10 mouse cellular contexts compared by ENCODE assay signal in the genomic region with DNA sequence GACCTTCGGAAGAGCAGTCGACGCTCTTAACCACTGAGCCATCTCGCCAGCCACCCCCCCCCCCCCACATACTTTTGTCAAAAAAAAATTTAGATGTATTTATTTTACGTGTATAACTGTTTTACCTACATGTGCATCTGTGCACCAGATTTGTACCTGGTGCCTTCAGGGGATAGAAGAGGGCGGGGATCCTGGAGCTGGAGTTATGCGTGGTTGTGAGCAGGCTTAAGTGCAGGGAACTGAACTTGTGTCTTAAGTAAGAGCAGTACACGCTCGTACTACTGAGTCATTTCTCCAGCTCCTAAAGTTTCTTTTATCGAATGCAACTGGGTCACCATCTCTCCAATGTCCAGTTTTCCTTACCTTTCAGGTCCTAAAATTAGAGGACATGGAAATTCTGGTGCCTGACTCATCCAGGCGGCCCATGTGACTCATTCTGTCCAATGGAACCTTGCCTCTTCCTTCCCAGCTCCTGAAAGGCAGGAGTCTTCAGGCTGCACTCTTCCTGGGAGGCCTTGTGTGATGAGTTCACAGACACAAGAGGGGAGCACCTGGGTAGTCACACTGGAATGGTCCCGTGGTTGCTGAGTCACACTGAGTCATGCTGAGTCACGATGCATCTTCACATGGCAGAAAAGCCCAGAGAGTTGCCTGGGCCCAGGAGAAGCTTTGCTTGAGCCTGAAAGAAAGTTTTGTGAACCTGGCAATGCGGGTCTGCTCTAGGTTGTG. TPM values are rescaled to one million over a fixed set of nuclear protein-coding genes. Genes with fewer than 3 reads are reported as not detected.
DNase-seq lines count a peak whose midpoint lies in the region; ATAC-seq and TF ChIP-seq lines count a peak whose summit lies in the region.
"Had no signal": no experiment of that assay in that cellular context is flagged by ENCODE, and none has a peak within 500 bp of the region (broad histone marks: within the 10 kb centered on the region; RNA-seq: fewer than 3 reads in every experiment).

No protein-coding gene starts in this region.

- H3K4me3 ChIP-seq in lung, embryonic 14.5 days (ENCODE audit: low read depth, low read length): no peak overlapping the region
- H3K4me3 ChIP-seq in lung, adult 2 months (replicated peaks; ENCODE audit: extremely low read depth, low read depth, low read length): no peak overlapping the region
- no peak overlapping the region for H3K4me3 ChIP-seq in bone marrow macrophage, adult 2 months (ENCODE audit: insufficient read depth, low read length)
- H3K4me3 ChIP-seq in myocyte: no peak overlapping the region
- H3K4me3 ChIP-seq in embryonic facial prominence, embryonic 10.5 days: no peak overlapping the region

- H3ac ChIP-seq in myocyte (ENCODE audit: control insufficient read depth, insufficient read length): no peak overlapping the region

- ATAC-seq in lung, embryonic 14.5 days (ENCODE audit: insufficient read depth): peak; percentile 65
- ATAC-seq in megakaryocyte, adult 5-6 weeks (ENCODE audit: poor library complexity, severe bottlenecking): no peak

- no peaks in the 10 kb centered on the region for H3K36me3 ChIP-seq in lung, embryonic 14.5 days (ENCODE audit: insufficient read depth)
- H3K36me3 ChIP-seq in myocyte (ENCODE audit: control insufficient read depth, insufficient read depth): no peaks in the 10 kb centered on the region
- no peaks in the 10 kb centered on the region for H3K36me3 ChIP-seq in embryonic facial prominence, embryonic 10.5 days (replicated peaks)

- DNase-seq in lung, embryonic 14.5 days: peak; percentile 18
- no peak for DNase-seq in lung, adult 2 months
- peak; percentile 76 for DNase-seq in MN1 (ENCODE audit: low spot score)
- no peak for DNase-seq in cerebellum, postnatal 14 days
- DNase-seq in embryonic facial prominence, embryonic 10.5 days (ENCODE audit: low spot score): no peak
- DNase-seq: embryo, embryonic 11 days; kidney, adult 9 months had no signal

- no peaks in the 10 kb centered on the region for H3K79me2 ChIP-seq in myocyte (ENCODE audit: control insufficient read depth, insufficient read depth)

- no peak for TF ChIP-seq POLR2A in lung, adult 2 months (IDR thresholded peaks at IDR 0.05; ENCODE audit: borderline replicate concordance, extremely low read depth, low read depth, low read length)
- TF ChIP-seq POLR2A in bone marrow macrophage, adult 2 months (IDR thresholded peaks at IDR 0.05; ENCODE audit: borderline replicate concordance, low read depth, low read length): no peak
- no peak for TF ChIP-seq POLR2A in myocyte (IDR thresholded peaks at IDR 0.05; ENCODE audit: insufficient read length, low read depth)

- H3K4me1 ChIP-seq in lung, embryonic 14.5 days (ENCODE audit: insufficient read depth): no peaks in the 10 kb centered on the region
- H3K4me1 ChIP-seq in lung, adult 2 months (ENCODE audit: control insufficient read depth, insufficient read depth, low read length): no peaks in the 10 kb centered on the region
- H3K4me1 ChIP-seq in bone marrow macrophage, adult 2 months (ENCODE audit: control insufficient read depth, insufficient read depth, low read length): peaks cover 15% of the 10 kb centered on the region
- H3K4me1 ChIP-seq in embryonic facial prominence, embryonic 10.5 days: no peaks in the 10 kb centered on the region

- no peak overlapping the region for H3K27ac ChIP-seq in lung, embryonic 14.5 days (ENCODE audit: low read depth)
- H3K27ac ChIP-seq in bone marrow macrophage, adult 2 months (ENCODE audit: insufficient read depth, low read depth, low read length): peak overlapping the region; percentile 31
- no peak overlapping the region for H3K27ac ChIP-seq in embryonic facial prominence, embryonic 10.5 days (replicated peaks)

- no peaks in the 10 kb centered on the region for H3K27me3 ChIP-seq in lung, embryonic 14.5 days (ENCODE audit: insufficient read depth, low read length)
- no peaks in the 10 kb centered on the region for H3K27me3 ChIP-seq in myocyte (ENCODE audit: control insufficient read depth, insufficient read depth, insufficient read length)
- no peaks in the 10 kb centered on the region for H3K27me3 ChIP-seq in embryonic facial prominence, embryonic 10.5 days (replicated peaks; ENCODE audit: low read depth, poor library complexity, severe bottlenecking)

- no peak for TF ChIP-seq CTCF in lung, embryonic 14.5 days (IDR thresholded peaks at IDR 0.05; ENCODE audit: low read depth)
- TF ChIP-seq CTCF in lung, adult 2 months (IDR thresholded peaks at IDR 0.05; ENCODE audit: insufficient read depth, low read length): no peak
- no peak for TF ChIP-seq CTCF in bone marrow macrophage, adult 2 months (IDR thresholded peaks at IDR 0.05; ENCODE audit: low read depth, low read length)

- WGBS in lung, embryonic 14.5 days: 86% methylated on average over 14 of the region's 14 CpGs
- WGBS in lung, adult 2 months: 89% methylated on average over 14 of the region's 14 CpGs
- WGBS in embryonic facial prominence, embryonic 10.5 days: 90% methylated on average over 14 of the region's 14 CpGs

- no peak overlapping the region for H3K9ac ChIP-seq in lung, embryonic 14.5 days

- H3K9me3 ChIP-seq in lung, embryonic 14.5 days (ENCODE audit: low read depth, low read length): no peaks in the 10 kb centered on the region
- no peaks in the 10 kb centered on the region for H3K9me3 ChIP-seq in embryonic facial prominence, embryonic 10.5 days

- no peak overlapping the region for H3K4me2 ChIP-seq in lung, embryonic 14.5 days
- peak overlapping the region; percentile 28 for H3K4me2 ChIP-seq in myocyte (ENCODE audit: low read depth)

TF ChIP-seq in myocyte, 11 proteins besides CTCF, POLR2A, EP300 and RAD21:
- TF ChIP-seq USF1 (IDR thresholded peaks at IDR 0.05; ENCODE audit: low read depth) (peak; percentile 98), E2F4 (IDR thresholded peaks at IDR 0.05; ENCODE audit: insufficient read depth) (no peak), MYOD1 (IDR thresholded peaks at IDR 0.05; ENCODE audit: control insufficient read depth in 1 of 3, insufficient read length in 2 of 3, low read depth in 2 of 3) (peak in 1 of 3 experiments; percentile 12), POLR2AphosphoS2 (IDR thresholded peaks at IDR 0.05; ENCODE audit: insufficient read length, low read depth) (no peak), SRF (IDR thresholded peaks at IDR 0.05; ENCODE audit: control insufficient read depth, insufficient read length, low read depth) (no peak), MAX (IDR thresholded peaks at IDR 0.05; ENCODE audit: low read depth) (peak; percentile 36), CEBPB (IDR thresholded peaks at IDR 0.05; ENCODE audit: insufficient read depth, poor library complexity, severe bottlenecking) (no peak), TCF12 (IDR thresholded peaks at IDR 0.05; ENCODE audit: insufficient read depth, poor library complexity, severe bottlenecking) (no peak), MYOG (IDR thresholded peaks at IDR 0.05; ENCODE audit: control insufficient read depth in 1 of 3, insufficient read depth in 1 of 3, insufficient read length in 2 of 3, low read depth in 2 of 3) (no peak), TCF3 (IDR thresholded peaks at IDR 0.05; ENCODE audit: insufficient read length, low read depth) (no peak), REST (IDR thresholded peaks at IDR 0.05; ENCODE audit: insufficient read depth, insufficient read length) (no peak)

RNA-seq across cellular contexts. Expression of a gene that starts 18.5 kb away (rescaled TPM):
- polyA plus RNA-seq in lung, embryonic 14.5 days (2014; fragmentation: Nextera tagmentation; extraction: Ambion mirVana): 43.5 and 49.8 TPM in 2 replicates
- 18.6 and 29.8 TPM in 2 replicates for polyA plus RNA-seq in lung, adult 2 months (2012; rRNA removed)
- polyA plus RNA-seq in bone marrow macrophage, adult 2 months (2012; ENCODE audit: insufficient read depth, insufficient read length, missing spikeins): 61.2 and 65.5 TPM in 2 replicates
- 24.0 TPM for polyA plus RNA-seq in myocyte (2012; fragmentation: generic; extraction: Trizol)
- polyA plus RNA-seq in embryonic facial prominence, embryonic 10.5 days (2016; fragmentation: Nextera tagmentation; extraction: Ambion mirVana): 29.2 and 31.6 TPM in 2 replicates
- total RNA-seq in megakaryocyte, adult 5-6 weeks (2015): 127 and 132 TPM in 2 replicates
- 122 and 137 TPM in 2 replicates for total RNA-seq in megakaryocyte, adult 5-6 weeks (2017)

RNA-seq across cellular contexts. Expression of a gene that starts 19.3 kb away (rescaled TPM):
- polyA plus RNA-seq in lung, embryonic 14.5 days (2014; fragmentation: Nextera tagmentation; extraction: Ambion mirVana): 15.1 and 15.3 TPM in 2 replicates
- 23.2 and 28.6 TPM in 2 replicates for polyA plus RNA-seq in lung, adult 2 months (2012; rRNA removed)
- polyA plus RNA-seq in bone marrow macrophage, adult 2 months (2012; ENCODE audit: insufficient read depth, insufficient read length, missing spikeins): 49.7 and 54.4 TPM in 2 replicates
- 27.5 TPM for polyA plus RNA-seq in myocyte (2012; fragmentation: generic; extraction: Trizol)
- 19.2 and 19.9 TPM in 2 replicates for polyA plus RNA-seq in embryonic facial prominence, embryonic 10.5 days (2016; fragmentation: Nextera tagmentation; extraction: Ambion mirVana)
- 45.2 and 57.7 TPM in 2 replicates for total RNA-seq in megakaryocyte, adult 5-6 weeks (2015)
- 48.3 and 56.3 TPM in 2 replicates for total RNA-seq in megakaryocyte, adult 5-6 weeks (2017)

Comparison
In these comparisons a context has a peak if more than half of its experiments do, and no peak if none do; other contexts are left out.
1. DNase-seq: peak in lung, embryonic 14.5 days (single experiment) and MN1 (single experiment); none in lung, adult 2 months (single experiment), cerebellum, postnatal 14 days (0 of 2) and embryonic facial prominence, embryonic 10.5 days (single experiment).